Mouse (Mus musculus) liver, embryonic 16.5 days (tissue): ENCODE data around the gene Dmbt1. TPM values are rescaled to one million over a fixed set of nuclear protein-coding genes. Genes with fewer than 3 reads are reported as not detected.
"Not testable (repeated sequence)": the region's sequence is repeated elsewhere in the genome, so short reads cannot be mapped to it uniquely, and the experiment has no call there.

Experiments
- ATAC-seq: fragments of 200-750 bp; cut with Nextera tagmentation; 2 replicates; pipeline ENCODE4 v1.8.0; 2017; ENCODE audit warnings: low read depth, mild to moderate bottlenecking, moderate number of reproducible peaks, moderate library complexity
- H3K27ac ChIP-seq: fragments of 300-500 bp; sonication (generic); 2 replicates; pipeline ENCODE4 v1.5.1; 2014; ENCODE audit warnings: mild to moderate bottlenecking, low read length
- H3K27me3 ChIP-seq: fragments of 300-500 bp; sonication (generic); 2 replicates; pipeline ENCODE4 v1.6.1; 2014; ENCODE audit warnings: low read depth, low read length, mixed read lengths; ENCODE audit not compliant: control insufficient read depth, insufficient read depth
- H3K36me3 ChIP-seq: fragments of 300-500 bp; sonication (generic); 2 replicates; pipeline ENCODE4 v1.6.1; 2014; ENCODE audit warnings: mild to moderate bottlenecking; ENCODE audit not compliant: control insufficient read depth, insufficient read depth
- H3K4me1 ChIP-seq: fragments of 300-500 bp; sonication (generic); 2 replicates; pipeline ENCODE4 v1.6.1; 2014; ENCODE audit warnings: low read depth, low read length, mixed read lengths; ENCODE audit not compliant: control insufficient read depth
- H3K4me2 ChIP-seq: fragments of 300-500 bp; sonication (generic); 2 replicates; pipeline ENCODE4 v1.6.1; 2014; ENCODE audit warnings: low read depth, low read length, mixed read lengths
- H3K4me3 ChIP-seq: fragments of 300-500 bp; sonication (generic); 2 replicates; pipeline ENCODE4 v1.5.1; 2014; ENCODE audit warnings: low read depth, mild to moderate bottlenecking, low read length
- H3K9ac ChIP-seq: fragments of 300-500 bp; sonication (generic); 2 replicates; pipeline ENCODE4 v1.6.1; 2014; ENCODE audit warnings: low read depth, low read length
- H3K9me3 ChIP-seq: fragments of 300-500 bp; sonication (generic); replicated peaks from 2 replicates; pipeline ENCODE4 v1.6.1; 2016; ENCODE audit warnings: low read length; ENCODE audit not compliant: control insufficient read depth
- WGBS: fragments of 180-500 bp; shearing (Covaris S2); extraction: QIAGEN DNeasy Blood & Tissue Kit; methylation state at CpG from one replicate; pipeline ENCODE4 v1.1.7; 2014; ENCODE audit not compliant: insufficient replicate concordance; 5-methylcytosine and 5-hydroxymethylcytosine counted together
- polyA plus RNA-seq: library from polyadenylated mRNA; unstranded; fragments of >200 nt; fragmentation: Nextera tagmentation; extraction: Ambion mirVana; gene quantifications from 2 replicates; pipeline ENCODE4 v1.2.1, GENCODE M21; 2015

The Dmbt1 gene
- polyA plus RNA-seq, 1 experiment from 2014 or later: 3.9 TPM

DNA sequence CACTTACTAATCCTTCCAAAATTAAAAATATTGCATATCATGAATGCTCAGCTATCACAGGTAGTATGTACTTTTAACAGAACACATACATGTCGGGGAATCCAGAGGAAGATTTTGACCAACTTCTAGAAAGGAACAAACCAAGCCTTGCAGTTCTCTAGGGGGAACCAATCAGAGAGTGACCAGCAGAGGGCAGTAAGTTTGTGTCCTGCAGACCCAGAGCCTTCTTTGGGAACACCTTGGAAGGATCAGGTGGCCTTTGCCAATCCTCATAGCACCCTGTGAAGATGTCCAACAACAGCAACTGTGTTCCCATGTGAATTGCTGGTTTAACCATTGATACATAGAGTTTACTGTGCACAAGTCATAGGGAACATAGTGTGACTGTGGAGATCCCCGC lies 30.7 kb downstream of the Dmbt1 start:
- no peak overlapping the region for H3K4me2 ChIP-seq
- no peaks in the 10 kb centered on the region for H3K36me3 ChIP-seq
- H3K4me1 ChIP-seq: no peaks in the 10 kb centered on the region
- ATAC-seq: no peak
- H3K27ac ChIP-seq: no peak overlapping the region
- no peaks in the 10 kb centered on the region for H3K27me3 ChIP-seq
- no peak overlapping the region for H3K4me3 ChIP-seq
- H3K9ac ChIP-seq: no peak overlapping the region
- WGBS: 66% methylated on average over 2 of the region's 2 CpGs
- no peaks in the 10 kb centered on the region for H3K9me3 ChIP-seq

DNA sequence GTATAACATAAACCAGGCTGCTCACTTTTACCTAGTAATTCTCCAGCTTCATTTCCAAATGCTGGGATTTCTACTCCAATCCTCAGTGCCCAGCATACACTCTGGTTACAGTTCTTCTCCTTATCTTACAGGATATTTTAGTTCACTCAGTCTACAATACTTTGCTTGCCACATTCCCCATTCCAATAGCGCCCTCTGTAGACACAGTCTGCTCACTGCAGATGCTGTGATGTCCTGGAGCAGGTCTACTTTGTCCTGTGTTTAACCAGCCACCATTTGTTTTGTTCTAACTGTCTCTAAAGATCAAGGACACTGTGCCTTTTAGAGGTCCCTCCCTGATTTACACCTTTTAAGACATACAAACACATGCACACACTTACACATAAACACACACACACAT lies 36.3 kb downstream of the Dmbt1 start:
- not testable (repeated sequence) for H3K4me1 ChIP-seq, ATAC-seq, H3K27me3 ChIP-seq, H3K9ac ChIP-seq, H3K9me3 ChIP-seq, H3K27ac ChIP-seq, H3K4me2 ChIP-seq, H3K4me3 ChIP-seq, H3K36me3 ChIP-seq
- 3% methylated on average over 1 of the region's 1 CpGs for WGBS

DNA sequence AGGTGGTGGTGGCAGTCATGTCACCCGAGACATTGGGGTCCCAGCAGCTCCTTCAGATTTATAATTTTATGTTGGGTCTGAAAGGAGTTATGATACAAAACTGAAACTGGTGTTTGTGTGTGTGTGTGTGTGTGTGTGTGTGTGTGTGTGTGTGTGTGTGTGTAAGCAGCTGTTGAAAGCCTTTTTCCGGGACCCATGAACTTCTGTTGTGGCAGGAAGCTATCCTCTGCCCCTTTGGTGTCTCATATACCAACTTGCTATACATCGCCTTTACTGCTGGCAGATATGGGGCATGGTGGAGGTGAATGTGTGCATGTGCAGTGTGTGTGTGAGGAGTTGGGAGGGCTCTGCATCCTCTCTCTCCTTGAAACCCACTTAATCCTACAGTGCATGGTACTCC lies 41.6 kb downstream of the Dmbt1 start:
- H3K4me1 ChIP-seq, H3K4me2 ChIP-seq, H3K27ac ChIP-seq, H3K9me3 ChIP-seq, H3K27me3 ChIP-seq, ATAC-seq, H3K4me3 ChIP-seq, H3K36me3 ChIP-seq, H3K9ac ChIP-seq: not testable (repeated sequence)
- 56% methylated on average over 3 of the region's 3 CpGs for WGBS

DNA sequence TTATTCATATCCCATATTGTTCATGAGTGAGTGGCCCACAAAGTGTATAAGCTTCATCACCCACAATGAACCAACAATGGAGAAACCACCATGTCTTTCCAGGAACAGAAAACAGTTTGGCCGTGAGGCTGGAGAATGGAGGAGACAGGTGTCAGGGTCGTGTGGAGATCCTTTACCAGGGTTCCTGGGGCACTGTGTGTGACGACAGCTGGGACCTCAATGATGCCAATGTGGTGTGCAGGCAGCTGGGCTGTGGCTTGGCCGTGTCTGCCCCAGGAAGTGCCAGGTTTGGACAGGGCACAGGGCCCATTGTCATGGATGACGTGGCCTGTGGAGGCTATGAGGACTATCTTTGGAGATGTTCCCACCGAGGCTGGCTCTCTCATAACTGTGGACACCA lies 42.2 kb downstream of the Dmbt1 start:
- not testable (repeated sequence) for H3K36me3 ChIP-seq, H3K9me3 ChIP-seq
- WGBS: 62% methylated on average over 5 of the region's 6 CpGs

DNA sequence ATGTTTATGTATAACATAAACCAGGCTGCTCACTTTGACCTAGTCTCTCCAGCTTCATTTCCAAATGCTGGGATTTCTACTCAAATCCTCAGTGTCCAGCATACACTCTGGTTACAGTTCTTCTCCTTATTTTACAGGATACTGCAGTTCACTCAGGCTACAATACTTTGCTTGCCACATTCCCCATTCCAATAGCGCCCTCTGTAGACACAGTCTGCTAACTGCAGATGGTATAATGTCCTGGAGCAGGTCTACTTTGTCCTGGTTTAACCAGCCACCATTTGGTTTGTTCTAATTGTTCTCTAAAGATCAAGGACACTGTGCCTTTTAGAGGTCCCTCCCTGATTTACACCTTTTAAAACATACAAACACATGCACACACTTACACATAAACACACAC lies 44.1 kb downstream of the Dmbt1 start:
- 0% methylated on average over 1 of the region's 1 CpGs for WGBS
- ATAC-seq: no peak
- no peak overlapping the region for H3K27ac ChIP-seq
- no peak overlapping the region for H3K9ac ChIP-seq
- H3K27me3 ChIP-seq: no peaks in the 10 kb centered on the region
- H3K9me3 ChIP-seq: no peaks in the 10 kb centered on the region
- no peaks in the 10 kb centered on the region for H3K4me1 ChIP-seq
- H3K4me3 ChIP-seq: no peak overlapping the region
- no peak overlapping the region for H3K4me2 ChIP-seq
- H3K36me3 ChIP-seq: no peaks in the 10 kb centered on the region

More for the DNA sequence above, 42.2 kb downstream of the Dmbt1 start:
- not testable (repeated sequence) for H3K27ac ChIP-seq, H3K4me2 ChIP-seq, H3K27me3 ChIP-seq, H3K9ac ChIP-seq, ATAC-seq, H3K4me3 ChIP-seq, H3K4me1 ChIP-seq

DNA sequence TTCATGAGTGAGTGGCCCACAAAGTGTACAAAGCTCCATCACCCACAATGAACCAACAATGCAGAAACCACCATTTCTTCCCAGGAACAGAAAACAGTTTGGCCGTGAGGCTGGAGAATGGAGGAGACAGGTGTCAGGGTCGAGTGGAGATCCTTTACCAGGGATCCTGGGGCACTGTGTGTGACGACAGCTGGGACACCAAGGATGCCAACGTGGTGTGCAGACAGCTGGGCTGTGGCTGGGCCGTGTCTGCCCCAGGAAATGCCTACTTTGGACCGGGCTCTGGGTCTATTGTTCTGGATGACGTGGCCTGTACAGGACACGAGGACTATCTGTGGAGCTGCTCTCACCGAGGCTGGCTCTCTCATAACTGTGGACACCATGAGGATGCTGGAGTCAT lies 50.5 kb downstream of the Dmbt1 start:
- ATAC-seq: not testable (repeated sequence)

DNA sequence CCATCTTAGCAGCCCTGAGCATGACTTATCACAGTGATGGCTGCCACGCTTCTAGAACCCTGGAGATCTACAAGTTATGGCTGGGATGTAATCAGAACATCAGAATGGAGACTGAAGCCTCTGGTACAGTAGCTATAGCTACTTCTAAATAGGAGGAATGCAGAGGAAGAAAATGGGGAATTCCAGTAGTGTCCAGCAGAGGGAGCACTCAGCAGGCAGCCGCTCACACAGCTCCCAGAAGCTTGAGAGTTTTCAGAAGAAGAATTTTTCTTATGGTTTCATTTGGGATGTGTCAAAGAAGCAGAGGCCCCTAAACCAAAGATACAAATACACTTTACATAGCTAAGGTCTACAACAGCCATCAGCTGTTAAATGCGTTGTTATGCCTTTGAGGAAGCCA lies 80.6 kb downstream of the Dmbt1 start:
- WGBS: 24% methylated on average over 3 of the region's 3 CpGs
- H3K4me1 ChIP-seq: no peaks in the 10 kb centered on the region
- H3K9me3 ChIP-seq: no peaks in the 10 kb centered on the region
- no peak overlapping the region for H3K27ac ChIP-seq
- H3K27me3 ChIP-seq: no peaks in the 10 kb centered on the region
- no peak for ATAC-seq
- H3K4me2 ChIP-seq: no peak overlapping the region
- no peaks in the 10 kb centered on the region for H3K36me3 ChIP-seq
- no peak overlapping the region for H3K4me3 ChIP-seq
- no peak overlapping the region for H3K9ac ChIP-seq

More for the DNA sequence above, 50.5 kb downstream of the Dmbt1 start:
- H3K4me2 ChIP-seq, H3K9ac ChIP-seq, H3K27me3 ChIP-seq, H3K36me3 ChIP-seq, H3K9me3 ChIP-seq, H3K27ac ChIP-seq, H3K4me1 ChIP-seq, H3K4me3 ChIP-seq: not testable (repeated sequence)
- WGBS: 47% methylated on average over 9 of the region's 9 CpGs

DNA sequence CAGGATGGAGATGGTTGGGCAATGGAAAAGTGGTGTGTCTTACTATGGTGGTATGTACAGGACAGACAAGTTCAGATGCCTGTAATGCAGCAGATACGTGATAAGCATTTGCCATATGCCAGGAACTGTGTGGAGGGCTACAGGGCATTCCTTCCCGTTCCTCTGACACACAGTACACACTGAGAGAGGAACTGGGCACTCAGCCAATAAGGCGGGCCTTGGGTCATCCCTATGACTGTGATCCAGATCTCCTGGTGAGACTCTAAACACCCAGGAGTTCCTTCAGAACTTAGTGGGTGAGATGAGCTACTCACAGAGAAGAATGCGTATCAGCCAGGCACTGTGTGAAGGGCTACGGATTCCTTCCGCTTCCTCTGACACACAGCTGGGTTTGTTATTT lies 81.8 kb downstream of the Dmbt1 start:
- Histone ChIP-seq H3K4me2 (no peak overlapping the region), H3K4me3 (no peak overlapping the region), H3K36me3 (no peaks in the 10 kb centered on the region), H3K9ac (no peak overlapping the region), H3K4me1 (no peaks in the 10 kb centered on the region), H3K27ac (no peak overlapping the region), H3K9me3 (no peaks in the 10 kb centered on the region), H3K27me3 (no peaks in the 10 kb centered on the region)
- no peak for ATAC-seq
- WGBS: 60% methylated on average over 6 of the region's 6 CpGs

DNA sequence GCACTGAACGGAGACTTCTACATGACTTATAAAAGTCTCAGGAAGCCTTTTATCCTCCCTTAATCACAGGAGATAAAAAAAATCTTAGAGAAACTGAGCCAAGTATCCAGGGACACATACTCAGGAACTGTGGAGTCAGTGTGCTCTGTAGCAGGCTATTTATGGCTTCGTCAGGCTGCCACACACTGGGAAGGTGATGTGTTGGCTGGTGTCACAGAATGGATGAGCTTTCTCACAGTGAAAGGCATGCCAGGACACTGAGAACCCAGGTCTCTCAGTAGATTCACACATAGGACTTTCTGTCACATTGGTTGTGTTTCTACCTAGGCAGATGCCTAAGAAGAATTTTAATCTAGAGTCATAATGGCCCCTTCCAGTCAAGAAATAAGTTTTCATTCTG lies 82.6 kb downstream of the Dmbt1 start:
- H3K27ac ChIP-seq: no peak overlapping the region
- no peak overlapping the region for H3K4me2 ChIP-seq
- WGBS: 62% methylated on average over 2 of the region's 2 CpGs
- no peak for ATAC-seq
- no peaks in the 10 kb centered on the region for H3K9me3 ChIP-seq
- no peaks in the 10 kb centered on the region for H3K36me3 ChIP-seq
- no peak overlapping the region for H3K9ac ChIP-seq
- no peaks in the 10 kb centered on the region for H3K27me3 ChIP-seq
- H3K4me1 ChIP-seq: no peaks in the 10 kb centered on the region
- H3K4me3 ChIP-seq: no peak overlapping the region
